Mouse (Mus musculus) midbrain, embryonic 12.5 days (tissue): ENCODE results near the gene Trmt11. TPM values are rescaled to one million over a fixed set of nuclear protein-coding genes. Genes with fewer than 3 reads are reported as not detected.
A peak's percentile ranks its signal among the peaks of the same experiment; 100 is the strongest.

Experiments used
- ATAC-seq: fragments of 200-750 bp; cut with Nextera tagmentation; 2 replicates; pipeline ENCODE4 v1.8.0; 2017; ENCODE audit warnings: low read depth, moderate TSS enrichment, moderate library complexity; ENCODE audit not compliant: low FRiP score
- H3K27ac ChIP-seq: fragments of 300-500 bp; sonication (generic); replicated peaks from 2 replicates; pipeline ENCODE4 v1.5.1; 2016; ENCODE audit warnings: mild to moderate bottlenecking
- H3K27me3 ChIP-seq: fragments of 300-500 bp; sonication (generic); 2 replicates; pipeline ENCODE4 v1.6.1; 2016; ENCODE audit warnings: mild to moderate bottlenecking
- H3K36me3 ChIP-seq: fragments of 300-500 bp; sonication (generic); 2 replicates; pipeline ENCODE4 v1.6.1; 2016
- H3K4me1 ChIP-seq: fragments of 300-500 bp; sonication (generic); 2 replicates; pipeline ENCODE4 v1.6.1; 2016
- H3K4me2 ChIP-seq: fragments of 300-500 bp; sonication (generic); replicated peaks from 2 replicates; pipeline ENCODE4 v1.6.1; 2016; ENCODE audit warnings: mild to moderate bottlenecking, moderate library complexity
- H3K4me3 ChIP-seq: fragments of 300-500 bp; sonication (generic); 2 replicates; pipeline ENCODE4 v1.5.1; 2016; ENCODE audit warnings: mild to moderate bottlenecking
- H3K9ac ChIP-seq: fragments of 300-500 bp; sonication (generic); replicated peaks from 2 replicates; pipeline ENCODE4 v1.6.1; 2016; ENCODE audit warnings: mild to moderate bottlenecking, moderate library complexity
- H3K9me3 ChIP-seq: fragments of 300-500 bp; sonication (generic); 2 replicates; pipeline ENCODE4 v1.6.1; 2016; ENCODE audit warnings: mild to moderate bottlenecking
- WGBS: fragments of 180-500 bp; shearing (Covaris S2); methylation state at CpG from one replicate; pipeline ENCODE4 v1.1.7; 2016; 5-methylcytosine and 5-hydroxymethylcytosine counted together
- polyA plus RNA-seq: library from polyadenylated mRNA; unstranded; fragments of >200 nt; fragmentation: Nextera tagmentation; extraction: Ambion mirVana; gene quantifications from 2 replicates; pipeline ENCODE4 v1.2.1, GENCODE M21; 2016

Gene Trmt11
- polyA plus RNA-seq, 1 experiment from 2014 or later: 31.7 TPM

DNA sequence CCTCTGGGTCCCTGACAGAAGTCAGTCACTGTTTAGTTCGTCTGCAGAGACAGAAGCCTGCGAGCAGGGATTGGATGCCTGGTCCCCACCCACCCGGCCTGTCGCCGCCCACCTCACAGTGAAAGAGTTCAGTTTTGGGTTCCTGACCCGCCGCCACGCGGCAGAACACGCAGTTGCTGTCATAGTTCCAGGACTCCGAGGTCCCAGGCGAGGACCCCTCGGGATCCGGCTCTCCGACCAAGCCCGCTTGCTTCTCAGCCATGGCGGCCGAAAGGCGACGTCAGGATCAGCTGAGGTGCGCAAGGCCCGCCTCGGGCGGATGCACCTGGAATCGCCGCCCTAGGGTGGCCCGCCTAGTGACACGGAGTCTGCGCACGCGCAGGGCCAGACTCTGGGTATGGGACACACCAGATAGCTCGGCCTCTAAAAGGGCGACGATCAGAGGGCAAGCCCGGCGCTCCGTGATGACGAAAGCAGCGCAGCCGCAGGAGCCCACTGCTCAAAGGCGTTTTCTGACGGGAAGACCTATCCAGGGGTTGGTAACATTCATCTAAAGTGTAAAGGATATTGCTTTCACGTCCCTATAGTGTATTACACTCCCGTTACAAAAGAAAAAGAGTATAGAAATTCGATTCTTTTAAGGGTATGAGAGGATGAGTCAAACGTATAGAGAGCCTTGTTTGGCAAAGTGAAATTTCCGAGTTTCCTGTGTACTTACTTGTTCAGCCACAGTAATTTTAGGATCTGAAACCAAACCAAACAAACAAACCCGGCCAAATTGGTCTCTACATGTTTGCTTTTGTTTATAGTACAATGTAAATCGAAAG is 17.8 kb upstream of the Trmt11 start:
- peak overlapping the region; percentile 56 for H3K9ac ChIP-seq
- H3K4me1 ChIP-seq: peaks cover 3% of the 10 kb centered on the region
- peak overlapping the region; percentile 62 for H3K4me3 ChIP-seq
- H3K4me2 ChIP-seq: peak overlapping the region; percentile 66
- no peaks in the 10 kb centered on the region for H3K9me3 ChIP-seq
- no peaks in the 10 kb centered on the region for H3K27me3 ChIP-seq
- 2% methylated on average over 49 of the region's 49 CpGs for WGBS
- H3K27ac ChIP-seq: peak overlapping the region; percentile 87
- peak; percentile 100 for ATAC-seq
- no peaks in the 10 kb centered on the region for H3K36me3 ChIP-seq

DNA sequence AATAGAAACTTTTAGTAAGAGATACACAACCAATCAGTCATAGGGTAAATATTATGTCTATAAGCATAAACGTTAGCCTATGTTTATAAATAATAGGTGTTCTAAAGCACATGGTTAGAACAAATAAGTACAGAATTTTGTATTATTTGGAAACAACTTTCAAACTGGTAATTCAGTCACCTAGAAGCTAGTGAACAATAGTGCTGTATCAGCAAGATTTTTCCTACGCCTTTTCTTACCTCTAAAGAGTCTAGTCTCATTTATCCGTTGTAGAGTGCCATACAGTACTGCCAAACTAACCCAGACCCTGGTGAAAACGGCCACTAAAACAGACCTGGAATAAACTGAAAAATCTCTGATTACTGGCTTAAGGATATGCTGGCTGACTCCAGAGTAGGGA is 12.5 kb upstream of the Trmt11 start:
- no peak for ATAC-seq
- 87% methylated on average over 4 of the region's 4 CpGs for WGBS
- Histone ChIP-seq H3K36me3 (no peaks in the 10 kb centered on the region), H3K9me3 (no peaks in the 10 kb centered on the region), H3K4me1 (peaks cover 3% of the 10 kb centered on the region), H3K27me3 (no peaks in the 10 kb centered on the region), H3K9ac (no peak overlapping the region), H3K27ac (no peak overlapping the region), H3K4me3 (no peak overlapping the region), H3K4me2 (no peak overlapping the region)

GRCm38 (mm10) chr10:30609614-30610013 is 9.1 kb upstream of the Trmt11 start:
- no peaks in the 10 kb centered on the region for H3K9me3 ChIP-seq
- H3K27ac ChIP-seq: no peak overlapping the region
- H3K36me3 ChIP-seq: no peaks in the 10 kb centered on the region
- no peaks in the 10 kb centered on the region for H3K4me1 ChIP-seq
- no peaks in the 10 kb centered on the region for H3K27me3 ChIP-seq
- no peak overlapping the region for H3K4me2 ChIP-seq
- H3K4me3 ChIP-seq: no peak overlapping the region
- no peak for ATAC-seq
- H3K9ac ChIP-seq: no peak overlapping the region

DNA sequence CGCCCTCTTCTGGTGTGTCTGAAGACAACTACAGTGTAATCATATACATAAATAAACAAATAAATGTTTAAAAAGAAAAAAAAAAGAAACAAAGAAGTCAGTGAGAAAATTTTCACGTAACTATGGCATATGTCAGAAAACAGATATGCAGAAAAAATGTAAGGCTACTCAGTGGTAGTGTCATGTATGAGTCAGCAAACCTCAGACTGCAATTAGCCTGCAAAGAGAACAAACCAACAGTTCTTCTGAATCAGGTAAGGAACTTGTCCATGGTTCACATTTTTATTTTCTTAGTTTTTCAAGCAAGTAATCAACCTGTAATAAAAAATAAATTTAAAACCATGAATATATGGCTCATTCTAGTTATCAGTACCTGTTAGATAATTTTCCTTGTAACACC is 7.6 kb upstream of the Trmt11 start:
- no peak overlapping the region for H3K4me2 ChIP-seq
- no peaks in the 10 kb centered on the region for H3K9me3 ChIP-seq
- ATAC-seq: no peak
- H3K4me1 ChIP-seq: no peaks in the 10 kb centered on the region
- no peaks in the 10 kb centered on the region for H3K27me3 ChIP-seq
- 71% methylated on average over 2 of the region's 2 CpGs for WGBS
- no peaks in the 10 kb centered on the region for H3K36me3 ChIP-seq
- no peak overlapping the region for H3K9ac ChIP-seq
- H3K4me3 ChIP-seq: no peak overlapping the region
- no peak overlapping the region for H3K27ac ChIP-seq

GRCm38 (mm10) chr10:30600094-30600534 is 435 bp downstream of the Trmt11 start:
- under 1% methylated on average over 27 of the region's 27 CpGs for WGBS
- ATAC-seq: peak; percentile 92
- Histone ChIP-seq H3K4me3 (peak overlapping the region; percentile 74), H3K4me1 (peaks cover 14% of the 10 kb centered on the region), H3K4me2 (peak overlapping the region; percentile 82), H3K36me3 (peaks cover 18% of the 10 kb centered on the region), H3K9ac (peak overlapping the region; percentile 87), H3K27me3 (no peaks in the 10 kb centered on the region), H3K27ac (peak overlapping the region; percentile 85), H3K9me3 (no peaks in the 10 kb centered on the region)

DNA sequence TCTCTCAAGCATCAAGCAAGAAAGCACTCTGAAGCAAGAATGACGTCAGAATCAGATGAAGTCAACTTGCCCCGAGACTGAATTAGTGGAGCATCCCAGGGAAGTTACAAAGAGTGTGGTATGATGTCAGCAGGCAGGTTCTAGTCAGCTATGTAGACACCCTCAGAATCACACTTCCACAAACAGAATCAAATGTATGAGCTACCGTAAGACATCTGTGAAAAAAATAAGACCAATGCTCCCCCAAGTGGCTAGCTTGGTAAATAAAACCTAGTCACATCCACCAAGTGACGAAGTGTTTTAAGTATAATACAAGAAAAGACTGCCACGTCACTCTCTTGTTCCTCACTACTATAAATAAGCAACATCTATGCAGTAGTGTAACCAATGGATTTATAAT is 13.5 kb downstream of the Trmt11 start:
- Histone ChIP-seq H3K4me1 (no peaks in the 10 kb centered on the region), H3K9ac (no peak overlapping the region), H3K9me3 (no peaks in the 10 kb centered on the region), H3K27me3 (no peaks in the 10 kb centered on the region), H3K4me2 (no peak overlapping the region), H3K27ac (no peak overlapping the region), H3K36me3 (peaks cover 43% of the 10 kb centered on the region), H3K4me3 (no peak overlapping the region)
- 76% methylated on average over 5 of the region's 5 CpGs for WGBS
- no peak for ATAC-seq

- H3K27ac ChIP-seq: no peak overlapping the region
- whole genome bisulfite sequencing: 97% methylated on average over 1 of the region's 1 CpGs
- no peak overlapping the region for H3K4me3 ChIP-seq
- H3K4me1 ChIP-seq: no peaks in the 10 kb centered on the region
- no peak overlapping the region for H3K4me2 ChIP-seq
- no peak overlapping the region for H3K9ac ChIP-seq
- H3K9me3 ChIP-seq: no peaks in the 10 kb centered on the region
- no peak for ATAC-seq
- H3K36me3 ChIP-seq: peaks cover 48% of the 10 kb centered on the region
- no peaks in the 10 kb centered on the region for H3K27me3 ChIP-seq
These were observed 14.9 kb downstream of the Trmt11 start for GRCm38 (mm10) chr10:30585691-30586090.

GRCm38 (mm10) chr10:30577670-30578280 is 22.8 kb downstream of the Trmt11 start:
- peaks cover 20% of the 10 kb centered on the region for H3K36me3 ChIP-seq
- no peak overlapping the region for H3K4me2 ChIP-seq
- H3K27me3 ChIP-seq: no peaks in the 10 kb centered on the region
- H3K27ac ChIP-seq: no peak overlapping the region
- no peaks in the 10 kb centered on the region for H3K4me1 ChIP-seq
- WGBS: 95% methylated on average over 5 of the region's 5 CpGs
- no peak for ATAC-seq
- H3K4me3 ChIP-seq: no peak overlapping the region
- H3K9ac ChIP-seq: no peak overlapping the region
- H3K9me3 ChIP-seq: no peaks in the 10 kb centered on the region

DNA sequence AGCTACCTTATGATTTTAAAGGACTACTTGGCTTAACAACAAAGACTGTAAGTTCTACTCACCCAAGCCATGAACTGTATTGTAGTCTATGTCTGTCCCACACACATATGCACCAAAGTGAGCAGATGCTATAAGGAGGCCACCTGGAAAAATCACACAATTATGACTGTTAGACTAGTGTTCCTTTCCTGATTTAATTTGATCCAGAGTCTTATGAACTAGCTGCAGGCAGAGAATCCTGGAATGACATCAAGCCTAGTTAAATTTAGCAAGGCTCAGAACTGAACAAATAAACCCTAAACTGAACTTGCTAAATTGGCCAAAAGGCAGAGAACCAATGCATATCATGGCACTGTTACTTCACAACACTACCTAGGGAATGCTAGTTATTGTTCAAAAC is 34.2 kb downstream of the Trmt11 start:
- Histone ChIP-seq H3K9ac (no peak overlapping the region), H3K27me3 (no peaks in the 10 kb centered on the region), H3K4me2 (no peak overlapping the region), H3K4me1 (no peaks in the 10 kb centered on the region), H3K4me3 (no peak overlapping the region), H3K9me3 (no peaks in the 10 kb centered on the region), H3K27ac (no peak overlapping the region), H3K36me3 (peaks cover 29% of the 10 kb centered on the region)
- ATAC-seq: no peak

- H3K9ac ChIP-seq: no peak overlapping the region
- no peak overlapping the region for H3K4me3 ChIP-seq
- H3K36me3 ChIP-seq: peaks cover 40% of the 10 kb centered on the region
- H3K27me3 ChIP-seq: no peaks in the 10 kb centered on the region
- no peak for ATAC-seq
- no peak overlapping the region for H3K4me2 ChIP-seq
- WGBS: 96% methylated on average over 3 of the region's 3 CpGs
- H3K9me3 ChIP-seq: no peaks in the 10 kb centered on the region
- H3K4me1 ChIP-seq: no peaks in the 10 kb centered on the region
- H3K27ac ChIP-seq: no peak overlapping the region
These were observed 35.9 kb downstream of the Trmt11 start for GRCm38 (mm10) chr10:30564651-30565050.

GRCm38 (mm10) chr10:30555686-30556578 is 44.6 kb downstream of the Trmt11 start:
- Histone ChIP-seq H3K27me3 (no peaks in the 10 kb centered on the region), H3K4me1 (no peaks in the 10 kb centered on the region), H3K9me3 (no peaks in the 10 kb centered on the region), H3K4me2 (no peak overlapping the region), H3K27ac (no peak overlapping the region), H3K9ac (no peak overlapping the region), H3K36me3 (peaks cover 49% of the 10 kb centered on the region), H3K4me3 (no peak overlapping the region)
- no peak for ATAC-seq
- WGBS: 93% methylated on average over 11 of the region's 11 CpGs

- ATAC-seq: no peak
- Histone ChIP-seq H3K4me3 (no peak overlapping the region), H3K4me1 (no peaks in the 10 kb centered on the region), H3K36me3 (peaks cover 38% of the 10 kb centered on the region), H3K27ac (no peak overlapping the region), H3K9me3 (no peaks in the 10 kb centered on the region), H3K9ac (no peak overlapping the region), H3K4me2 (no peak overlapping the region), H3K27me3 (no peaks in the 10 kb centered on the region)
- WGBS: 94% methylated on average over 1 of the region's 1 CpGs
These were observed 48.2 kb downstream of the Trmt11 start for GRCm38 (mm10) chr10:30552377-30552776.
